Mouse (Mus musculus): ENCODE measurements around the gene Mrrf. TPM values are rescaled to one million over a fixed set of nuclear protein-coding genes. Genes with fewer than 3 reads are reported as not detected.

The Mrrf gene
- 26.6 and 26.7 TPM in 2 replicates for polyA plus RNA-seq (2015; fragmentation: Nextera tagmentation; extraction: Ambion mirVana)

GRCm38 (mm10) chr2:36136300-36136941 lies at the start of gene Mrrf, which contains the start of gene Rbm18:
Gene Mrrf, plus strand, starts transcription at chr2:36136389.
Gene Rbm18, minus strand, starts transcription at chr2:36136773.
- Histone ChIP-seq H3K27me3 (replicated peaks; ENCODE audit: control insufficient read depth, insufficient read depth, low read length) (no peaks in the 10 kb centered on the region), H3K4me2 (ENCODE audit: low read length) (peak within 1 kb of the TSS; percentile 80), H3K36me3 (ENCODE audit: control insufficient read depth, insufficient read depth, low read length) (peaks cover 10% of the 10 kb centered on the region; the same call in 1 of the 2 replicates), H3K9me3 (ENCODE audit: control insufficient read depth, low read length) (no peaks in the 10 kb centered on the region), H3K9ac (ENCODE audit: low read depth, low read length) (peak within 1 kb of the TSS; percentile 87), H3K27ac (ENCODE audit: low read depth, low read length) (peak within 1 kb of the TSS; percentile 86), H3K4me1 (ENCODE audit: control insufficient read depth, insufficient read depth, low read depth, low read length) (peaks cover 17% of the 10 kb centered on the region), H3K4me3 (ENCODE audit: low read length) (peak within 1 kb of the TSS; percentile 73)
- ATAC-seq, result peak; percentile 99
- under 1% methylated on average over 50 of the region's 50 CpGs for WGBS

GRCm38 (mm10) chr2:36089190-36089589 lies 47.0 kb upstream of the Mrrf start:
- peaks cover 56% of the 10 kb centered on the region for H3K27me3 ChIP-seq (replicated peaks; ENCODE audit: control insufficient read depth, insufficient read depth, low read length)
- no peak overlapping the region for H3K27ac ChIP-seq (ENCODE audit: low read depth, low read length)
- no peak overlapping the region for H3K4me3 ChIP-seq (ENCODE audit: low read length)
- WGBS, result 34% methylated on average over 3 of the region's 3 CpGs
- H3K36me3 ChIP-seq (ENCODE audit: control insufficient read depth, insufficient read depth, low read length), result no peaks in the 10 kb centered on the region
- no peaks in the 10 kb centered on the region for H3K9me3 ChIP-seq (ENCODE audit: control insufficient read depth, low read length)
- no peak overlapping the region for H3K4me2 ChIP-seq (ENCODE audit: low read length)
- no peak overlapping the region for H3K9ac ChIP-seq (ENCODE audit: low read depth, low read length)
- H3K4me1 ChIP-seq (ENCODE audit: control insufficient read depth, insufficient read depth, low read depth, low read length), result peaks cover 14% of the 10 kb centered on the region
- ATAC-seq, result no peak

DNA sequence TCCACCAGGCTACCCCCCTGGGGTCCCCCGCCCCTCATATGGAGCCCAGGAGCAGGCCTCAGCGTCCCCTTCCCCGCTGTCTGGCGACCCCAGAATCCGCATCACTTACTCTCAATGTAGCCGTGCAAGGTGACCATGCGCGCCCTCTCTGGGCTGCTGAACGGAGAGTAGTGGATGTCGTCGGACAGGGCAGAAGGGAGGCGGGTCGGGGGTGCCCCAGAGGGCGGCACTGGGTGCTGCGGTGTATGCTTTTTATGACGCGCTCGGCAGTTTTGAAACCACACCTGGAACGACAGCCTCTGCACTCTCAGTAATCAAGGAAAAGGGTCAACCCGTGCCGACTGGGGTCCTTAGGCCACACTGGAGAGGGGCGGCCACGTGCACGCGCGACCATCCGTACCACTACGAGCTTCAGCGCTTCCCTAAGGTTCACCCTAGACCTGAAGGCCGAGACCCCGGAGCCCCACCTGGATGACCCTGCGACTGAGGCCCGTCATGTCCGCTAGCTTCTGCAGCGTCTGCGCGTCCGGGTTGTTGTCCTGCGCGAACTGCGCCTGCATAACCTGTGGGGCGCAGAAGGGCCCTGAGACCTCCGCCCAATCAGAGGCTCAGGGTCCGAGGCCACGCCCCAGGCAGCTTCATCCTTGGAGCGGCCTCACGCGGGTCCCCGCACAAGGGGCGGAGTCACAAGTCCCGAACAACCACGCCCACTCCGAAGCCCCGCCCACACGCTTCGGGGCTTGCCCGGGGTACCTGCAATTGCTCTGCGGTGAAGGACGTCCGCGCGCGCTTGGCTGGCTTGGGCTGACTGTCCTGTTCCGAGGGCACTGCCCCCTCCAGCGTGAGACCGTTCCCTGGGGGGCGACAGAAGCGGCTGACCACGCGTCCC lies 45.1 kb upstream of the Mrrf start:
- Histone ChIP-seq H3K27ac (ENCODE audit: low read depth, low read length) (no peak overlapping the region), H3K36me3 (ENCODE audit: control insufficient read depth, insufficient read depth, low read length) (no peaks in the 10 kb centered on the region), H3K4me2 (ENCODE audit: low read length) (peak overlapping the region; percentile 71), H3K4me3 (ENCODE audit: low read length) (peak overlapping the region; percentile 43), H3K9me3 (ENCODE audit: control insufficient read depth, low read length) (no peaks in the 10 kb centered on the region), H3K9ac (ENCODE audit: low read depth, low read length) (peak overlapping the region; percentile 29; the same call in 1 of the 2 replicates), H3K4me1 (ENCODE audit: control insufficient read depth, insufficient read depth, low read depth, low read length) (peaks cover 14% of the 10 kb centered on the region), H3K27me3 (replicated peaks; ENCODE audit: control insufficient read depth, insufficient read depth, low read length) (peaks cover 70% of the 10 kb centered on the region)
- 1% methylated on average over 70 of the region's 70 CpGs for WGBS
- peak; percentile 77; the same call in 1 of the 2 replicates for ATAC-seq

- no peaks in the 10 kb centered on the region for H3K9me3 ChIP-seq (ENCODE audit: control insufficient read depth, low read length)
- H3K4me2 ChIP-seq (ENCODE audit: low read length), result no peak overlapping the region
- peaks cover 14% of the 10 kb centered on the region for H3K4me1 ChIP-seq (ENCODE audit: control insufficient read depth, insufficient read depth, low read depth, low read length)
- H3K9ac ChIP-seq (ENCODE audit: low read depth, low read length), result no peak overlapping the region
- H3K27ac ChIP-seq (ENCODE audit: low read depth, low read length), result no peak overlapping the region
- no peaks in the 10 kb centered on the region for H3K36me3 ChIP-seq (ENCODE audit: control insufficient read depth, insufficient read depth, low read length)
- ATAC-seq, result no peak
- H3K27me3 ChIP-seq (replicated peaks; ENCODE audit: control insufficient read depth, insufficient read depth, low read length), result peaks cover 79% of the 10 kb centered on the region
- no peak overlapping the region for H3K4me3 ChIP-seq (ENCODE audit: low read length)
- 2% methylated on average over 4 of the region's 4 CpGs for WGBS
Observed at GRCm38 (mm10) chr2:36092748-36093147, 43.4 kb upstream of the Mrrf start.

- Histone ChIP-seq H3K9me3 (ENCODE audit: control insufficient read depth, low read length) (no peaks in the 10 kb centered on the region), H3K27me3 (replicated peaks; ENCODE audit: control insufficient read depth, insufficient read depth, low read length) (peaks cover 81% of the 10 kb centered on the region), H3K27ac (ENCODE audit: low read depth, low read length) (no peak overlapping the region), H3K9ac (ENCODE audit: low read depth, low read length) (no peak overlapping the region), H3K4me2 (ENCODE audit: low read length) (no peak overlapping the region), H3K4me3 (ENCODE audit: low read length) (no peak overlapping the region), H3K36me3 (ENCODE audit: control insufficient read depth, insufficient read depth, low read length) (no peaks in the 10 kb centered on the region), H3K4me1 (ENCODE audit: control insufficient read depth, insufficient read depth, low read depth, low read length) (peaks cover 14% of the 10 kb centered on the region)
- no peak for ATAC-seq
- WGBS, result 20% methylated on average over 7 of the region's 7 CpGs
Observed at GRCm38 (mm10) chr2:36093301-36093700, 42.9 kb upstream of the Mrrf start.

- Histone ChIP-seq H3K9ac (ENCODE audit: low read depth, low read length) (no peak overlapping the region), H3K36me3 (ENCODE audit: control insufficient read depth, insufficient read depth, low read length) (no peaks in the 10 kb centered on the region), H3K9me3 (ENCODE audit: control insufficient read depth, low read length) (no peaks in the 10 kb centered on the region), H3K4me2 (ENCODE audit: low read length) (peak overlapping the region; percentile 17), H3K27ac (ENCODE audit: low read depth, low read length) (no peak overlapping the region), H3K4me1 (ENCODE audit: control insufficient read depth, insufficient read depth, low read depth, low read length) (peaks cover 14% of the 10 kb centered on the region), H3K4me3 (ENCODE audit: low read length) (no peak overlapping the region), H3K27me3 (replicated peaks; ENCODE audit: control insufficient read depth, insufficient read depth, low read length) (peaks cover 86% of the 10 kb centered on the region)
- no peak for ATAC-seq
- WGBS, result 3% methylated on average over 31 of the region's 31 CpGs
Observed at GRCm38 (mm10) chr2:36093914-36094475, 42.2 kb upstream of the Mrrf start.

DNA sequence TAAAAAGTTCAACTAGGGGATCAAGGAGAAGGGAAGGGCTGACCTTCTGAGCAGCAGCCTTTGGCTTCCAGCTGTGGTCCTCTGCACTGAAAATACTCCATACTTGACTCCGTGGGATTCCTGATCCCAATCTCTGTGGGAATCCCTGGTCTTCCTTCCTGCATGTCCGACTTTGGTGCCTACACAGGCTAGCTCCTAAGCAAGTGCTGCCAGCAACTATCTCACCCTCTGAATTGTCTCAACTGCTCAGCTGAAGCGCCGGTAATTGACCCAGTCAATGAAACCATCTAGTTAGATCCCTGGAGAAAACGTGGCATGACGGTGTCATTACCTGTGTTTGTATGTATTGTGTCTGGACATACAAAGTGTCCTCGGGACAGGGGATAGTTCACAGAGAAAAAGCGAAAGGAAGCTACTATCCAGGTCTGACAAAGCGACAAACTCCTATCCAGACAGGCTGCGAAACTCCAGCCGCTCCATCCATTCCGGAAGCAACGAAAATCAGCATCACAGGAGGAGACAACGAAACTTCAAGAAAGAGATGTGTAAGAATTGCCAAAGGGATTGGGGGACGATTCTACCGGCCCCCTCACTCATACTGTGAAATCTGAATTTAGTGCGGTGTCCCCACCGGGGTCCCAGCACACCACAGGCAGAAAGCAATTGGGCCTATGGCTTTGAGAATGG lies 38.9 kb upstream of the Mrrf start:
- no peak overlapping the region for H3K27ac ChIP-seq (ENCODE audit: low read depth, low read length)
- no peaks in the 10 kb centered on the region for H3K9me3 ChIP-seq (ENCODE audit: control insufficient read depth, low read length)
- no peak overlapping the region for H3K4me3 ChIP-seq (ENCODE audit: low read length)
- no peak overlapping the region for H3K9ac ChIP-seq (ENCODE audit: low read depth, low read length)
- no peaks in the 10 kb centered on the region for H3K36me3 ChIP-seq (ENCODE audit: control insufficient read depth, insufficient read depth, low read length)
- H3K4me2 ChIP-seq (ENCODE audit: low read length), result no peak overlapping the region
- ATAC-seq, result no peak
- H3K27me3 ChIP-seq (replicated peaks; ENCODE audit: control insufficient read depth, insufficient read depth, low read length), result peaks cover 88% of the 10 kb centered on the region
- peaks cover 3% of the 10 kb centered on the region for H3K4me1 ChIP-seq (ENCODE audit: control insufficient read depth, insufficient read depth, low read depth, low read length)
- 4% methylated on average over 18 of the region's 18 CpGs for WGBS

DNA sequence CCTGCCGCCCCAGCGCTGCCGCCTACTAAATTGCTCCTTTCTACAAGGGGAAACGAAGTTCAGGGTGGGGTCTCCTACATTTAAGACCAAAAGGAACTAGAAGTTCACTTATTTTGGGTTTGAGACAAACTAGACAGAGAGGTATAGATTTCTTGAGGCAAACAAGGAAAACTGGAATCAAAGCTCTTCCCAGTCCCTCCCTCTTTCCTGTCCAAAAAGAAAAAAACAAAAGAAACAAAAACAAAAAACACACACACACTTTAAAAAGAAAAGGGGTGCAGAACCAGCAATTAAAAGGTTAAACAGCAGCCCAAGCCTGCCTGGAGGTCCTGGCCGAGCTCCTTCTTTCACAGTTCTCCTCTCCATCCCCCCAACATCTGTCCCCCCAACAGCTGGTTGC lies 38.2 kb upstream of the Mrrf start:
- ATAC-seq, result no peak
- WGBS, result 2% methylated on average over 5 of the region's 5 CpGs
- no peaks in the 10 kb centered on the region for H3K36me3 ChIP-seq (ENCODE audit: control insufficient read depth, insufficient read depth, low read length)
- H3K9me3 ChIP-seq (ENCODE audit: control insufficient read depth, low read length), result no peaks in the 10 kb centered on the region
- no peak overlapping the region for H3K4me2 ChIP-seq (ENCODE audit: low read length)
- H3K27me3 ChIP-seq (replicated peaks; ENCODE audit: control insufficient read depth, insufficient read depth, low read length), result peaks cover 83% of the 10 kb centered on the region
- H3K4me1 ChIP-seq (ENCODE audit: control insufficient read depth, insufficient read depth, low read depth, low read length), result peaks cover 10% of the 10 kb centered on the region
- no peak overlapping the region for H3K9ac ChIP-seq (ENCODE audit: low read depth, low read length)
- no peak overlapping the region for H3K4me3 ChIP-seq (ENCODE audit: low read length)
- H3K27ac ChIP-seq (ENCODE audit: low read depth, low read length), result no peak overlapping the region

All from hindbrain, embryonic 16.5 days (tissue).